Mouse (Mus musculus) CH12.LX (cell line): Measurements from ENCODE around the gene Mmrn2.

Experiments
- CHD1 ChIP-seq: IDR thresholded peaks from 2 replicates; pipeline ENCODE4 v1.6.1; 2012; ENCODE audit warnings: low read depth, low read length, improper control_type of control experiment, inconsistent platforms
- CTCF ChIP-seq, 2 experiments: IDR thresholded peaks in 1 of 2; conservative IDR thresholded peaks in 1 of 2; 2 replicates each; pipeline ENCODE4 v1.5.1; 2011 to 2012; ENCODE audit warnings: low read depth in 2 of 2, low read length in 2 of 2, improper control_type of control experiment in 1 of 2, inconsistent platforms in 1 of 2, mild to moderate bottlenecking in 1 of 2, moderate library complexity in 1 of 2
- E2F4 ChIP-seq: IDR thresholded peaks from 2 replicates; pipeline ENCODE4 v1.6.1; 2011; ENCODE audit warnings: low read depth, low read length, improper control_type of control experiment; ENCODE audit not compliant: insufficient replicate concordance
- ELF1 ChIP-seq: IDR thresholded peaks from 2 replicates; pipeline ENCODE4 v1.6.1; 2014; ENCODE audit warnings: low read depth, mild to moderate bottlenecking, inconsistent platforms, low read length, improper control_type of control experiment
- EP300 ChIP-seq: IDR thresholded peaks from 2 replicates; pipeline ENCODE4 v1.6.1; 2011; ENCODE audit warnings: low read length, improper control_type of control experiment
- IRF4 ChIP-seq: IDR thresholded peaks from 2 replicates; pipeline ENCODE4 v1.6.1; 2014; ENCODE audit warnings: low read depth, mild to moderate bottlenecking, inconsistent platforms, low read length, improper control_type of control experiment
- MAFK ChIP-seq: IDR thresholded peaks from 2 replicates; pipeline ENCODE4 v1.6.1; 2011; ENCODE audit warnings: low read length, improper control_type of control experiment; ENCODE audit not compliant: insufficient replicate concordance
- MAZ ChIP-seq: IDR thresholded peaks from 2 replicates; pipeline ENCODE4 v1.6.1; 2012; ENCODE audit warnings: low read depth, mild to moderate bottlenecking, inconsistent platforms, low read length, improper control_type of control experiment, moderate library complexity
- MEF2A ChIP-seq: IDR thresholded peaks from 2 replicates; pipeline ENCODE4 v1.6.1; 2014; ENCODE audit warnings: low read depth, mild to moderate bottlenecking, inconsistent platforms, low read length, improper control_type of control experiment, borderline replicate concordance
- POLR2A ChIP-seq: IDR thresholded peaks from 2 replicates; pipeline ENCODE4 v1.6.1; 2011; ENCODE audit warnings: low read depth, mild to moderate bottlenecking, improper control_type of control experiment, low read length
- RCOR1 ChIP-seq: conservative IDR thresholded peaks from 2 replicates; pipeline ENCODE4 v1.6.1; 2012; ENCODE audit warnings: low read depth, mild to moderate bottlenecking, inconsistent platforms, low read length, improper control_type of control experiment
- SMC3 ChIP-seq: IDR thresholded peaks from 2 replicates; pipeline ENCODE4 v1.6.1; 2011; ENCODE audit warnings: low read depth, low read length, improper control_type of control experiment
- TCF12 ChIP-seq: IDR thresholded peaks from 2 replicates; pipeline ENCODE4 v1.6.1; 2014; ENCODE audit warnings: low read depth, mild to moderate bottlenecking, inconsistent platforms, low read length, improper control_type of control experiment
- USF2 ChIP-seq: conservative IDR thresholded peaks from 2 replicates; pipeline ENCODE4 v1.6.1; 2011; ENCODE audit warnings: low read depth, low read length, improper control_type of control experiment

DNA sequence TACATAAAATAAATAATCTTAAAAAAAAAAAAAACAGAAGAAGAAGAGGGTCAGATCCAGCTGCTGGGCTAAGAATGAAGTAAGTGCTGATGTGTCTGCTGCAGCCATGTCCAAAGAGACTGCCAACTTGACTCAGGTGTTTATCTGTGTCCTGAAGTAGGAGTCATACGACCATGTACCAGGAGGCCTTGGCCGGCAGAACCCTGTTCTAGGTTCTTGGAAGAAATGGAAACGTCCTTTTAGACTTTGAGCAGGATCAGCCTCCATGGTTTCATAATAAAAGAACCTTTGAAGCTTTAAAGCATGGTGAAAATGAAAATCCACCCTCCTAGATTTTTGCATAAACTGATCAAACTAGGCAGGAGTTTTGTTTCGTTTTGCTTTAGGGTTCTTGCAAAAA is 20.8 kb upstream of the Mmrn2 start:
- TF ChIP-seq EP300, result no peak
- TF ChIP-seq USF2, result no peak
- no peak for TF ChIP-seq CHD1
- TF ChIP-seq CTCF (conservative IDR thresholded peaks at IDR 0.05 in 1 of 2, IDR thresholded peaks at IDR 0.05 in 1 of 2; ENCODE audit: low read depth in 2 of 2, low read length in 2 of 2), result no peak
- no peak for TF ChIP-seq RCOR1
- TF ChIP-seq MAZ, result no peak
- TF ChIP-seq POLR2A, result no peak
- TF ChIP-seq MAFK, result no peak
- TF ChIP-seq E2F4, result no peak
- TF ChIP-seq IRF4, result no peak
- no peak for TF ChIP-seq MEF2A
- TF ChIP-seq TCF12, result no peak
- TF ChIP-seq ELF1, result no peak
- no peak for TF ChIP-seq SMC3
